Mouse (Mus musculus): ENCODE measurements around the gene Olfr1480. TPM values are rescaled to one million over a fixed set of nuclear protein-coding genes. Genes with fewer than 3 reads are reported as not detected.

Olfr1480 gene
- not detected in 2 replicates for polyA plus RNA-seq (2015; fragmentation: Nextera tagmentation; extraction: Ambion mirVana)

DNA sequence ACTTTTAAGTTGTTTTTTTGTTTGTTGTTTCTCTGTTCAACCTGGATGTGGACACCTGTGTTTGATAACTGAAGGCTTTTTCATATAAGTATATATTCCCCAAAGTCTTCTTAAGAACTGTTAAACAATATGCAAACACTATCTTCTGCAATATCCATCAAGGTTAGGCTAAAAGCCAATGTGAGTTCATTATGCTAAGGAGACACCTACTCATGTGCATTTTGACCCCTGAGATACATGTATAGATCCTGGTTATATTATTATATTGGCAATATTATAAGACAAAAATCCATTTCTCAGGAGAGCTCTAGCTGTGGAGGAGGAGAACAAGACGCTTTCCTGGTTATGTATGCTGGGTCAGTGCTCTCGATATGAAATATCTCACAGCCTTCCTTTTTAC, at the start of gene Olfr1480:
Gene Olfr1480 (plus strand): TSS at position 301 of the 400 bp plus-strand sequence.
- Histone ChIP-seq H3K9me3 (peaks cover 19% of the 10 kb centered on the region), H3K4me1 (replicated peaks) (no peaks in the 10 kb centered on the region), H3K36me3 (no peaks in the 10 kb centered on the region), H3K27ac (no peak within 1 kb of the TSS), H3K4me2 (replicated peaks) (no peak within 1 kb of the TSS), H3K9ac (replicated peaks) (no peak within 1 kb of the TSS), H3K4me3 (replicated peaks) (no peak within 1 kb of the TSS), H3K27me3 (no peaks in the 10 kb centered on the region)
- no peak for ATAC-seq
- WGBS: 81% methylated on average over 2 of the region's 2 CpGs

DNA sequence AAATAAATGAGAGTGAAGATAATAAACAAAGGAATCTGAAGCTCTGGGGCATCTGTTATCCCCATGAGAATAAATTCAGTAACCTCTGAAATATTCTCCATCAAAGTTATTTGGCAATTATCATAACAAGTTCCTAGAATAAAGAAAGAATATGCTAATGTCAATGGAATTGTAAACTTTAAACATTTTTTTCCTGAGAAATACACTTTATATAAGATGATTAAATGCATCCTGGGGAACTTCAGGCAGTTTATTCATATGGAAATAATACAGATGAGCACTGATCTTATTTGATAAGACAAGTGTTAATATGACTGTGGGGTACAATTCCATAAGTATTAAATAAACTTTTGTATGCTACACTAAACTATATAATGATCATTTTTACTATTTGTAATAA, 47.6 kb upstream of the Olfr1480 start, which contains the start of gene Olfr1475:
Gene Olfr1475 (minus strand): TSS at position 101 of the 400 bp plus-strand sequence.
- no peak within 1 kb of the TSS for H3K4me2 ChIP-seq (replicated peaks)

DNA sequence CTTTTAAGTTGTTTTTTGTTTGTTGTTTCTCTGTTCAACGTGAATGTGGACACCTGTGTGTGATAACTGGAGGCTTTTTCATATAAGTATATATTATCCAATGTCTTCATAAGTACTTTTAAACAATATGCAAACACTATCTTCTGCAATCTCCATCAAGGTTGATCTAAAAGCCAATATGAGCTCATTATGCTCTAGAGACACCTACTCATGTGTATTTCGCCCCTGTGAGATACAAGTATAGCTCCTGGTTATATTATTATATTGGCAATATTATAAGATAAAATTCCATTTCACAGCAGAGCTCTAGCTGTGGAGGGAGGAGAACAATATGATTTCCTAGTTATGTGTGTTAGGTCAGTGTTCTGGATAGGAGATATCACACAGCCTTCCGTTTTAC, 27.5 kb upstream of the Olfr1480 start, which contains the start of gene Olfr1477:
Gene Olfr1477 (plus strand): TSS at position 301 of the 400 bp plus-strand sequence.
- Histone ChIP-seq H3K4me2 (replicated peaks) (no peak within 1 kb of the TSS), H3K27me3 (no peaks in the 10 kb centered on the region), H3K4me3 (replicated peaks) (no peak within 1 kb of the TSS), H3K9ac (replicated peaks) (no peak within 1 kb of the TSS), H3K4me1 (replicated peaks) (no peaks in the 10 kb centered on the region), H3K9me3 (peaks cover 18% of the 10 kb centered on the region), H3K36me3 (no peaks in the 10 kb centered on the region), H3K27ac (no peak within 1 kb of the TSS)
- no peak for ATAC-seq
- WGBS: 74% methylated on average over 3 of the region's 3 CpGs

More for the DNA sequence above, 47.6 kb upstream of the Olfr1480 start, which contains the start of gene Olfr1475:
- no peak within 1 kb of the TSS for H3K27ac ChIP-seq
- H3K4me3 ChIP-seq (replicated peaks): no peak within 1 kb of the TSS
- no peaks in the 10 kb centered on the region for H3K27me3 ChIP-seq
- no peak for ATAC-seq
- H3K9me3 ChIP-seq: no peaks in the 10 kb centered on the region
- no peaks in the 10 kb centered on the region for H3K4me1 ChIP-seq (replicated peaks)
- H3K36me3 ChIP-seq: no peaks in the 10 kb centered on the region
- H3K9ac ChIP-seq (replicated peaks): no peak within 1 kb of the TSS

Other genes starting within 250 kb of the Olfr1480 start
- gene Olfr1465, start 212.4 kb upstream of the Olfr1480 start, polyA plus RNA-seq (2015; fragmentation: Nextera tagmentation; extraction: Ambion mirVana): not detected in 2 replicates
- gene Olfr1466, start 189.1 kb upstream of the Olfr1480 start, polyA plus RNA-seq (2015; fragmentation: Nextera tagmentation; extraction: Ambion mirVana): not detected in 2 replicates
- not detected in 2 replicates for gene Olfr1467, start 165.7 kb upstream of the Olfr1480 start, polyA plus RNA-seq (2015; fragmentation: Nextera tagmentation; extraction: Ambion mirVana)
- gene Olfr1469, start 120.1 kb upstream of the Olfr1480 start, polyA plus RNA-seq (2015; fragmentation: Nextera tagmentation; extraction: Ambion mirVana): not detected in 2 replicates
- not detected in 2 replicates for gene Olfr1471, start 84.5 kb upstream of the Olfr1480 start, polyA plus RNA-seq (2015; fragmentation: Nextera tagmentation; extraction: Ambion mirVana)
- not detected in 2 replicates for gene Olfr1472, start 71.8 kb upstream of the Olfr1480 start, polyA plus RNA-seq (2015; fragmentation: Nextera tagmentation; extraction: Ambion mirVana)
- gene Olfr1474, start 58.3 kb upstream of the Olfr1480 start, polyA plus RNA-seq (2015; fragmentation: Nextera tagmentation; extraction: Ambion mirVana): not detected in 2 replicates
- gene Olfr1475, start 47.7 kb upstream of the Olfr1480 start, polyA plus RNA-seq (2015; fragmentation: Nextera tagmentation; extraction: Ambion mirVana): not detected in 2 replicates
- gene Olfr1477, start 27.4 kb upstream of the Olfr1480 start, polyA plus RNA-seq (2015; fragmentation: Nextera tagmentation; extraction: Ambion mirVana): not detected in 2 replicates
- gene Olfr1484, start 55.6 kb downstream of the Olfr1480 start, polyA plus RNA-seq (2015; fragmentation: Nextera tagmentation; extraction: Ambion mirVana): not detected in 2 replicates
- gene Olfr1487, start 89.5 kb downstream of the Olfr1480 start, polyA plus RNA-seq (2015; fragmentation: Nextera tagmentation; extraction: Ambion mirVana): not detected in 2 replicates
- not detected in 2 replicates for gene Olfr1489, start 103.7 kb downstream of the Olfr1480 start, polyA plus RNA-seq (2015; fragmentation: Nextera tagmentation; extraction: Ambion mirVana)
- gene Olfr1490, start 123.2 kb downstream of the Olfr1480 start, polyA plus RNA-seq (2015; fragmentation: Nextera tagmentation; extraction: Ambion mirVana): not detected in 2 replicates
- not detected in 2 replicates for gene Olfr1491, start 169.4 kb downstream of the Olfr1480 start, polyA plus RNA-seq (2015; fragmentation: Nextera tagmentation; extraction: Ambion mirVana)
- not detected in 2 replicates for gene Olfr1493-ps1, start 195.4 kb downstream of the Olfr1480 start, polyA plus RNA-seq (2015; fragmentation: Nextera tagmentation; extraction: Ambion mirVana)
- gene Olfr1494, start 211.8 kb downstream of the Olfr1480 start, polyA plus RNA-seq (2015; fragmentation: Nextera tagmentation; extraction: Ambion mirVana): not detected in 2 replicates
- not detected in 2 replicates for gene Olfr1495, start 236.7 kb downstream of the Olfr1480 start, polyA plus RNA-seq (2015; fragmentation: Nextera tagmentation; extraction: Ambion mirVana)
- not detected in 2 replicates for gene Olfr1496, start 250.0 kb downstream of the Olfr1480 start, polyA plus RNA-seq (2015; fragmentation: Nextera tagmentation; extraction: Ambion mirVana)

Data from midbrain, embryonic 13.5 days (tissue).